Mouse (Mus musculus): ENCODE data around the gene Msi2.

GRCm38 (mm10) chr11:88459946-88460736 lies 258.2 kb downstream of the Msi2 start:
- TF ChIP-seq CTCF (IDR thresholded peaks at IDR 0.05; ENCODE audit: low read depth) (no peak), EP300 (IDR thresholded peaks at IDR 0.05; ENCODE audit: low read depth) (no peak)
